Mouse (Mus musculus) activated CD4-positive, CD25-positive, alpha-beta regulatory T cell, adult 4 months (primary cell): Measurements from ENCODE around the gene Etfbkmt. TPM values are rescaled to one million over a fixed set of nuclear protein-coding genes. Genes with fewer than 3 reads are reported as not detected.
A peak's percentile ranks its signal among the peaks of the same experiment; 100 is the strongest.
"Not testable (repeated sequence)": the region's sequence is repeated elsewhere in the genome, so short reads cannot be mapped to it uniquely, and the experiment has no call there.

Experiments used
- ATAC-seq: one replicate; pipeline ENCODE4 v1.8.0; 2017
- polyA plus RNA-seq, 2 experiments: library from polyadenylated mRNA; unstranded; fragments of 100-300 nt; shearing (Covaris generic); gene quantifications; one replicate each; pipeline ENCODE4 v1.2.1; 2017

Gene Etfbkmt
- polyA plus RNA-seq, 2 experiments from 2014 or later, result 75.2 to 93.2 TPM

- ATAC-seq, result no peak
Observed at GRCm38 (mm10) chr6:149134391-149135150, 5.1 kb upstream of the Etfbkmt start.

- ATAC-seq, result no peak
Observed at GRCm38 (mm10) chr6:149135631-149136030, 4.0 kb upstream of the Etfbkmt start.

- no peak for ATAC-seq
Observed at GRCm38 (mm10) chr6:149137936-149138335, 1.7 kb upstream of the Etfbkmt start.

GRCm38 (mm10) chr6:149139011-149139410 is 638 bp upstream of the Etfbkmt start:
- ATAC-seq, result no peak

- peak; percentile 93 for ATAC-seq
Observed at GRCm38 (mm10) chr6:149141393-149142173, 1.9 kb downstream of the Etfbkmt start.

GRCm38 (mm10) chr6:149145143-149145542 is 5.5 kb downstream of the Etfbkmt start:
- no peak for ATAC-seq

- no peak for ATAC-seq
Observed at GRCm38 (mm10) chr6:149148436-149149229, 9.0 kb downstream of the Etfbkmt start.

- ATAC-seq, result no peak
Observed at GRCm38 (mm10) chr6:149152119-149152518, 12.5 kb downstream of the Etfbkmt start.

- no peak for ATAC-seq
Observed at GRCm38 (mm10) chr6:149153473-149154115, 13.9 kb downstream of the Etfbkmt start.

- no peak for ATAC-seq
Observed at GRCm38 (mm10) chr6:149154116-149155030, 14.7 kb downstream of the Etfbkmt start.

- no peak for ATAC-seq
Observed at GRCm38 (mm10) chr6:149155031-149155841, 15.6 kb downstream of the Etfbkmt start.

GRCm38 (mm10) chr6:149167038-149167437 is 27.4 kb downstream of the Etfbkmt start:
- not testable (repeated sequence) for ATAC-seq

- ATAC-seq, result no peak
Observed at GRCm38 (mm10) chr6:149167672-149168071, 28.0 kb downstream of the Etfbkmt start.

- ATAC-seq, result no peak
Observed at GRCm38 (mm10) chr6:149168436-149168835, 28.8 kb downstream of the Etfbkmt start.

GRCm38 (mm10) chr6:149169965-149170364 is 30.3 kb downstream of the Etfbkmt start:
- ATAC-seq, result not testable (repeated sequence)

GRCm38 (mm10) chr6:149173831-149174625 is 34.4 kb downstream of the Etfbkmt start:
- no peak for ATAC-seq

- no peak for ATAC-seq
Observed at GRCm38 (mm10) chr6:149174932-149175570, 35.4 kb downstream of the Etfbkmt start.

- no peak for ATAC-seq
Observed at GRCm38 (mm10) chr6:149179064-149179463, 39.4 kb downstream of the Etfbkmt start.

- ATAC-seq, result no peak
Observed at GRCm38 (mm10) chr6:149184007-149184406, 44.4 kb downstream of the Etfbkmt start.
